Mouse (Mus musculus): ENCODE data around the gene Hgd.

- TF ChIP-seq CTCF (IDR thresholded peaks at IDR 0.05; ENCODE audit: insufficient read depth, low read length), result no peak
- TF ChIP-seq POLR2A (IDR thresholded peaks at IDR 0.05; ENCODE audit: borderline replicate concordance, extremely low read depth, low read depth, low read length), result no peak
These were observed 54.6 kb downstream of the Hgd start for GRCm38 (mm10) chr16:37634578-37634977.
